Mouse (Mus musculus): ENCODE data around the gene Samd10. TPM values are rescaled to one million over a fixed set of nuclear protein-coding genes. Genes with fewer than 3 reads are reported as not detected.

The Samd10 gene
- polyA plus RNA-seq, 1 experiment from 2014 or later = 27.4 TPM

DNA sequence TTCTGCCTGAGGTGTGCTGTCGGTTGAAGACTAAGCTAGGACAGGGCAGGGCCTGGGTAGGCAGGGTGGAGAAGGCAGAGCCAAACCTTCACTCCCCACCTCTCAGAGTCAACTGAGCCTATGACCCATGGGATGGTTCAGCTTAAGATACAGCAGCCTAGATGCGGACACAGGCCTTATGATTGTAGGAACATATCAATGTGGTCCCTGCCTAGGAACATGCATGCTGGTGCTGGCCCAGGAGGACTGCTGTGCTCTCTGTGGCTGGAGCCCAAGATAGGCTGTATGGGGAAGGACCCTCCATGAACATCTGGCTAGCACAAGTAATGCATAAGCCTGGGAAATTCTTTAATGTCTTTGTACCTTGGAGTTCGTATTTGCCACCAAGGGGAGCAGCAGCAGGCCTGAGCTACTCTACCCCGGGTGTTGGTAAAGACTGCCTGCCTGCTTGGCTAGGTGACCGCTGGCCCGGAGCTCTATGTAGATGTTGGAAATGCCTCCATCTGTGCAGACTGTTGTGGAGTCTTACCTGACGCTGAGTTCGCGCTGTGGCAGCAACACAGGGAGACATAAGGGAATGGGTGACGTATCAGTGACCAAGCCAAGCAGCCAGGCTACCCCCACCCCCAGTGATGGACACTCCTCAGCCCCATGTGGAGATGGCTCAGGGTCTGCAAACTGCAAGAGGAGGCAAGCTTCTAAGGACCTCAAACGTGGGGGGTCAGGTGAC, 26.9 kb downstream of the Samd10 start:
- Histone ChIP-seq H3K4me2 (ENCODE audit: low read length) (no peak overlapping the region), H3K27me3 (ENCODE audit: insufficient read depth, low read length) (no peaks in the 10 kb centered on the region), H3K36me3 (ENCODE audit: insufficient read depth, low read length) (peaks cover 16% of the 10 kb centered on the region; the same call in 1 of the 2 replicates), H3K4me3 (replicated peaks; ENCODE audit: low read depth, low read length) (no peak overlapping the region), H3K9me3 (replicated peaks; ENCODE audit: low read length) (no peaks in the 10 kb centered on the region), H3K4me1 (replicated peaks; ENCODE audit: insufficient read depth, low read length) (no peaks in the 10 kb centered on the region), H3K9ac (ENCODE audit: low read depth, low read length) (no peak overlapping the region), H3K27ac (no peak overlapping the region)
- WGBS = 89% methylated on average over 11 of the region's 11 CpGs
- no peak for TF ChIP-seq CTCF (IDR thresholded peaks at IDR 0.05; ENCODE audit: low read depth)
- DNase-seq (ENCODE audit: low spot score) (no peak), ATAC-seq (replicated peaks; ENCODE audit: low FRiP score, low read depth) (no peak)

DNA sequence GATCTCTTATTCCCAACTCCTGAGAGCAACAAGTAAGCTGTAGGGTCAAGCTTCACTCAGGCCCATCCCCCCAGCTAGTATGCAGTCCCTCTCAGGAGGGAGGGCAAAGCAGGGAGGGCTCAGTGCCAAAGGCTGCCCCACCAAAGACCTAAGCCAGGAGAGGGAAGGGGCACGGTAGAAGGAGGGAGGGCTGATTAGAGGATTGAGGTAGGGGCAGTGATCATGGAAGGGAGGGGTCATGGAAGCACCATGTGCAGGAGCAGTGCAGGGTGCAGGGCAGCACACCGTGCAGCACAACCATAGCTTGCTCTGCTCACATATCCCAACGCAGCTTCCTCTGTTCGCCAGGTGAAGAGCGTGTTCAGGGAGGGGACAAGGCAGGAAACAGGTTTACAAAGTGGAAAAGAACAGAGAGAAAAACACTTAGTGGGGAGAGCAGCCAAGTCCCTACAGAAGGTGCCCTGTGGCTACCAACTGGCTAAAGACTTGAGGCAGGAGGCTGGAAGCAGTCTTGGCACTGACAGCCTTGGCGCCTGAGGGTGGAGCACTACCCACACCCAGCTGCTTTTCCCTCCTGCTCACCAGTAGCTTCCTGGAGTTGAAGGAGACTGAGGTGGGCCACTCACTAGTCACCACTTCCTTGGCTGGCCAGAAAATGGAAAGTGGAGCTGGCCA, 28.0 kb downstream of the Samd10 start:
- peaks cover 16% of the 10 kb centered on the region; the same call in 1 of the 2 replicates for H3K36me3 ChIP-seq (ENCODE audit: insufficient read depth, low read length)
- no peak overlapping the region for H3K4me3 ChIP-seq (replicated peaks; ENCODE audit: low read depth, low read length)
- DNase-seq (ENCODE audit: low spot score) = no peak
- no peak overlapping the region for H3K4me2 ChIP-seq (ENCODE audit: low read length)
- WGBS = 60% methylated on average over 6 of the region's 6 CpGs
- no peaks in the 10 kb centered on the region for H3K27me3 ChIP-seq (ENCODE audit: insufficient read depth, low read length)
- no peak overlapping the region for H3K27ac ChIP-seq
- H3K9me3 ChIP-seq (replicated peaks; ENCODE audit: low read length) = no peaks in the 10 kb centered on the region
- H3K4me1 ChIP-seq (replicated peaks; ENCODE audit: insufficient read depth, low read length) = no peaks in the 10 kb centered on the region
- H3K9ac ChIP-seq (ENCODE audit: low read depth, low read length) = no peak overlapping the region
- no peak for TF ChIP-seq CTCF (IDR thresholded peaks at IDR 0.05; ENCODE audit: low read depth)
- no peak for ATAC-seq (replicated peaks; ENCODE audit: low FRiP score, low read depth)

DNA sequence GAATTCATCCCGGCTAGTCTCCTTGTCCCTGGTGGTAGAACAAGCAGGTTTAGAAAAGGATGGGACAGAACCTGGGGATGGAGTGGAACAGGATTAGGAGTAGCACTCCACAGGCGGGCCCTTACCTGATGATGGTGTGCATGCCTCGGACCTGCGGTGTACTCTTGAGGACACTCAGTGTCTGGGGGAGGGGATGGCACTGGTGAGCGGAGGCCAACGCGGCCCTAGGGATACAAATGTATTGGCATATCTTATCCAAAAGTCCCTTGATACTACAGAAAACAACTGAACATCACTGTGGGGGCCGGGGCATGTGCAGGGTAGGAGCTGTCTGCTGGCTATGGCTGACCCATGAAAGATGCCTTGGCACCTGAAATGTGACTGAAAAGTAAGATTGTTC, 28.6 kb downstream of the Samd10 start:
- Histone ChIP-seq H3K4me2 (ENCODE audit: low read length) (no peak overlapping the region), H3K27me3 (ENCODE audit: insufficient read depth, low read length) (no peaks in the 10 kb centered on the region), H3K9ac (ENCODE audit: low read depth, low read length) (no peak overlapping the region), H3K4me3 (replicated peaks; ENCODE audit: low read depth, low read length) (no peak overlapping the region), H3K4me1 (replicated peaks; ENCODE audit: insufficient read depth, low read length) (no peaks in the 10 kb centered on the region), H3K27ac (no peak overlapping the region), H3K9me3 (replicated peaks; ENCODE audit: low read length) (0 out of 2 replicates have a peak, but pooled peaks cover 2% of the 10 kb centered on the region), H3K36me3 (ENCODE audit: insufficient read depth, low read length) (peaks cover 16% of the 10 kb centered on the region; the same call in 1 of the 2 replicates)
- DNase-seq (ENCODE audit: low spot score) (no peak), ATAC-seq (replicated peaks; ENCODE audit: low FRiP score, low read depth) (no peak)
- WGBS = 86% methylated on average over 8 of the region's 8 CpGs
- no peak for TF ChIP-seq CTCF (IDR thresholded peaks at IDR 0.05; ENCODE audit: low read depth)

DNA sequence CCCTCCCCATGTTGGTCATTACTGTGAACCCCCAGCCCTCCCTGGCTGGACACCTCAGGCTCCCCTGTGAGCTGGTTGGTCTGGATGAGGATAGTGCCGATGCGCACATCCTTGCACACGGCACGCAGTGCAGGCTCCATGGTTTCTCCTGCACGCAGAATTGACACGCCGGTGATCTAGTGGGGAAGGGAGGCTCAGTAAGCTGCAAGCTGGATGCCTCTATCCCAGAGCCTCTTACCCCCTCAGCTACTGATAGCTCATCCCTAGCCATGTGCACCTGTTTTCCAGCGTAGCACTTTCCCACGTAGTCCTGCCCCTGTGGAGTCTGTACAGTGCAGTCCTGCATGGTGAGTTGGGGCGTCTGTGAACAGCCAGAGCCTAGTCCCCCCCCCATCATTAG, 29.2 kb downstream of the Samd10 start:
- Histone ChIP-seq H3K27me3 (ENCODE audit: insufficient read depth, low read length) (no peaks in the 10 kb centered on the region), H3K27ac (no peak overlapping the region), H3K4me3 (replicated peaks; ENCODE audit: low read depth, low read length) (no peak overlapping the region), H3K36me3 (ENCODE audit: insufficient read depth, low read length) (peaks cover 16% of the 10 kb centered on the region; the same call in 1 of the 2 replicates), H3K4me2 (ENCODE audit: low read length) (no peak overlapping the region), H3K9me3 (replicated peaks; ENCODE audit: low read length) (0 out of 2 replicates have a peak, but pooled peaks cover 2% of the 10 kb centered on the region), H3K4me1 (replicated peaks; ENCODE audit: insufficient read depth, low read length) (no peaks in the 10 kb centered on the region), H3K9ac (ENCODE audit: low read depth, low read length) (no peak overlapping the region)
- TF ChIP-seq CTCF (IDR thresholded peaks at IDR 0.05; ENCODE audit: low read depth) = no peak
- 93% methylated on average over 10 of the region's 10 CpGs for WGBS
- no peak for DNase-seq (ENCODE audit: low spot score)
- ATAC-seq (replicated peaks; ENCODE audit: low FRiP score, low read depth) = no peak

DNA sequence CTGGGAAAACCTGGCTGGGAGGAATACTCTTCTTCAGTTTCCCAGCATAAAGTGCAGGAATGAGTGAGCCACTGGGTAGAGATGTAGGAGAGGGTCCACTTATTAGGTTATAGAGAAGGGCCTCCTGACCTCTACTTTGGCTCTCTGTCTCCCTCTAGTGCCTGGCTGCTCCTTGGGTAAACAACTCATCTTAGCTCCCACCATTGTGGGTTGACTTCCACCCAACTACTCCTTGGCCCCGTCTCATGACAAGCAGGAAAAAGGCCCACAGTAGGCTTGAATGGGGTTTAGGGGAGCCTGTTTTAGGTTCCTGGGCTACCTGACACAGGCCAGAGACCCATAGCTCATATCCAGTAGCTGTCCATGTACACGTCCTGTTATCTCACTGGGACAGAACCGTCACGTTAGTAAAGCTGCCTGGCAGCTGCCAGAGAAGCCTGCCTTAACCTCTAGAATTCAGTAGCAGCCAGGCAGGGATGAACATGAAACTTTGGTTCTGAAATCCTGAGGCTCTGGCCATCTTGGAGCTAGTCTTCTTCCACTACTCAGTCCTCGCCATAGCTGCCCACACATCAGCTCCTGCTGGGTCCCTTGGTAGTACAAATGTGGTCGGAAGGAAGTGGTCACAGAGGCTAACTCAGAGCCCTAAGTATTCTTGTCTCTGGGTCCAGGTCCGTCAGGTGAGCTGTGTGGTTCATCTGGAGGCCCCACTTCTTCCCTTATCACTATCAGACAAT, 30.6 kb downstream of the Samd10 start:
- H3K4me2 ChIP-seq (ENCODE audit: low read length) = no peak overlapping the region
- H3K36me3 ChIP-seq (ENCODE audit: insufficient read depth, low read length) = peaks cover 8% of the 10 kb centered on the region; the same call in 1 of the 2 replicates
- no peak overlapping the region for H3K9ac ChIP-seq (ENCODE audit: low read depth, low read length)
- H3K27me3 ChIP-seq (ENCODE audit: insufficient read depth, low read length) = no peaks in the 10 kb centered on the region
- no peaks in the 10 kb centered on the region for H3K4me1 ChIP-seq (replicated peaks; ENCODE audit: insufficient read depth, low read length)
- peak; percentile 76 for TF ChIP-seq CTCF (IDR thresholded peaks at IDR 0.05; ENCODE audit: low read depth)
- peak; percentile 69 for DNase-seq (ENCODE audit: low spot score)
- H3K27ac ChIP-seq = no peak overlapping the region
- WGBS = 77% methylated on average over 7 of the region's 7 CpGs
- 0 out of 2 replicates have a peak, but pooled peaks cover 2% of the 10 kb centered on the region for H3K9me3 ChIP-seq (replicated peaks; ENCODE audit: low read length)
- H3K4me3 ChIP-seq (replicated peaks; ENCODE audit: low read depth, low read length) = no peak overlapping the region
- ATAC-seq (replicated peaks; ENCODE audit: low FRiP score, low read depth) = no peak; the same call in 1 of the 2 replicates

DNA sequence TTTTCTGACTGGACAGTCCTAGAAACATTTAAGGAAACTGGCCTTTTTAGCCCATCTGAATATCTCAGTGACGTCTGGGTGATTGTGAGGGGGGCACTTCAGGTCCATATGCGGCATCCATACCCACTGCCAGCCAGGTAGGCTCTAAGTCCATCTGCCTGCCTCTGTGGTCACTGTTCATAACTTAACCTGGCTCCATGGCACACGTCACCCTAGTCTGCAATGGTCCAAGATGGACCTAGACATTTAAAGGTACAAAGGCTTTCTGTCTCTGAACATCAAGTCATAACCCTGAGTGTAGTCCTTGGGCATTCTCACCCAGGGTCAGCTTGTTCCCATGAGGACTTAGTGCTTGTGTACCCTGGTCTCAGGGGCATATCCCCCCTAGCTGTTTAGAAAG, 31.7 kb downstream of the Samd10 start:
- no peak overlapping the region for H3K27ac ChIP-seq
- ATAC-seq (replicated peaks; ENCODE audit: low FRiP score, low read depth) (no peak), DNase-seq (ENCODE audit: low spot score) (no peak)
- 0 out of 2 replicates have a peak, but pooled peaks cover 2% of the 10 kb centered on the region for H3K9me3 ChIP-seq (replicated peaks; ENCODE audit: low read length)
- TF ChIP-seq CTCF (IDR thresholded peaks at IDR 0.05; ENCODE audit: low read depth) = no peak
- H3K36me3 ChIP-seq (ENCODE audit: insufficient read depth, low read length) = no peaks in the 10 kb centered on the region; the same call in 1 of the 2 replicates
- H3K4me3 ChIP-seq (replicated peaks; ENCODE audit: low read depth, low read length) = no peak overlapping the region
- no peaks in the 10 kb centered on the region for H3K27me3 ChIP-seq (ENCODE audit: insufficient read depth, low read length)
- 85% methylated on average over 3 of the region's 3 CpGs for WGBS
- H3K9ac ChIP-seq (ENCODE audit: low read depth, low read length) = no peak overlapping the region
- no peak overlapping the region for H3K4me2 ChIP-seq (ENCODE audit: low read length)
- H3K4me1 ChIP-seq (replicated peaks; ENCODE audit: insufficient read depth, low read length) = no peaks in the 10 kb centered on the region

All from kidney, postnatal 0 days (tissue).